Mouse (Mus musculus) cerebellum, adult 18-20 months (tissue): ENCODE results near the gene Oxnad1.

Source experiments
- DNase-seq, 2 experiments: peaks; one replicate each; pipeline ENCODE4 v3.0.0; 2021

Oxnad1 gene

GRCm38 (mm10) chr14:32145809-32146511, 60.8 kb downstream of the Oxnad1 start:
- no peak for DNase-seq

- DNase-seq: no peak
Measured at GRCm38 (mm10) chr14:32146578-32146977, 61.4 kb downstream of the Oxnad1 start.

GRCm38 (mm10) chr14:32150872-32151271, 65.7 kb downstream of the Oxnad1 start:
- DNase-seq: no peak

DNA sequence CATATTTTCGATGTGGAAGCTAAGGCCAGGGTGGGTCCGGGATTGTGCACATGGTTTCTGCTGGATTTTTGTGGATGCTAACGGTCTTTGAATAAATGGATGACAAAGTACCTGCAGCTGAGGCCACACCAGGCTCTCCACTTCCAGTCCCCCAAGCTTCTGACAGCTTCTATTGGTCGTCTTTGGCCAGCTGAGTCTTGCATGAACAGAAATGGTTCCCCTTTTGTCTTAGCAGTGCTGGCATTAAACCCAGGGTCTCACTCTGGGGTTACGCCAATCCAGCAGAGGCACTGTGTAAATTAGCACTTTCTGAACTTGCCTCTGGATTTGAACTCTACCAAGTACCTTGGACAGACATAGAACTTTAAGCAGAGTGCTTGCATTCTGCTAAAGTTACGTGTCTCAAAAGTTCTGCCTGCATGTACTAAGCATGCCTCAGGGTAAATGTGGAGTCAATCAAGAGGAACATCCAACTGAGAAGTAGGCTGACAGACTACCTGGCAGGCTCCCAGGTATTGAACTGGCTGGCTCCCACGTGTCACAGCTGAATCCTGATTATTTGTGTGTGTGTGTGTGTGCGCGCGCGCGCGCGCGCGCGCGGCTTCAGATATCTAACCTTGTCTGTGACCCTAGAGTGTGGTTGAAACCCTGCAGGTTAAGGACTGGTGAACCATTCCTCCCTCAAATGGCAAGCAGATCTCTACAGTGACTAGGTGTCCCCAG, 67.2 kb downstream of the Oxnad1 start:
- DNase-seq: no peak
